In the genomic region with DNA sequence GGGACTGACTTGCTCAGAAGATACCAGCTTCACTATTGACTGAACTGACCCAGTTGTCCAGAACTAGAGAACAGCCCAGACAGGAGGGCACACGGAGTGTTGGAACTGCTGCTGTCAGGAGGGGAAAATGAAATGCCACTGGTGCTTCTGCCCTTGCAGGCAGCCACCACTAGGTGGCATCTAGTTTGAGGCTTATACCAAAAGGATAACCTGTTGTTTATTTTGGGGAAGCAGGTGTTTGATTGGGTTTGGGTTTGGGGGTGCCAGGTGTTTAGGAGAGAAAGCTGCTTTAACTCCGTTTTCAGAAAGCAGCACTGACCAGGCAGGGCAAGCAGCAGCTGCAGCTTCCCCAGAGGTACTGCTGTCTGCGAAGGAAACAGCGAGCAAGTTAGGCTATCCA, we compare ENCODE assay signal across 9 mouse cellular contexts. TPM values are rescaled to one million over a fixed set of nuclear protein-coding genes. Genes with fewer than 3 reads are reported as not detected.
DNase-seq lines count a peak whose midpoint lies in the region; ATAC-seq and TF ChIP-seq lines count a peak whose summit lies in the region.
"Had no signal": no experiment of that assay in that cellular context is flagged by ENCODE, and none has a peak within 500 bp of the region (broad histone marks: within the 10 kb centered on the region; RNA-seq: fewer than 3 reads in every experiment).

No protein-coding gene starts in this region.

- TF ChIP-seq POLR2A in cerebellum, adult 2 months (IDR thresholded peaks at IDR 0.05; ENCODE audit: borderline replicate concordance, insufficient read depth, low read length) = no peak

- no peak overlapping the region for H3K4me2 ChIP-seq in limb, embryonic 11.5 days (ENCODE audit: low read depth, severe bottlenecking)
- H3K4me2 ChIP-seq: midbrain, embryonic 12.5 days had no signal

- no peaks in the 10 kb centered on the region for H3K4me1 ChIP-seq in limb, embryonic 11.5 days (ENCODE audit: control insufficient read depth, insufficient read depth, low read length)
- H3K4me1 ChIP-seq in limb, embryonic 10.5 days = no peaks in the 10 kb centered on the region; the same call in 1 of the 2 replicates
- no peaks in the 10 kb centered on the region; the same call in 1 of the 2 replicates for H3K4me1 ChIP-seq in cerebellum, adult 2 months (ENCODE audit: control insufficient read depth, insufficient read depth, low read length)
- H3K4me1 ChIP-seq: midbrain, embryonic 12.5 days had no signal

- H3K4me3 ChIP-seq in limb, embryonic 11.5 days (ENCODE audit: low read depth, low read length) = no peak overlapping the region
- H3K4me3 ChIP-seq in limb, embryonic 10.5 days = no peak overlapping the region
- H3K4me3 ChIP-seq in cerebellum, adult 2 months (replicated peaks; ENCODE audit: insufficient read depth, low read depth, low read length) = no peak overlapping the region
- H3K4me3 ChIP-seq: midbrain, embryonic 12.5 days had no signal

- H3K27ac ChIP-seq in limb, embryonic 11.5 days (replicated peaks; ENCODE audit: low read depth, low read length) = no peak overlapping the region
- H3K27ac ChIP-seq in limb, embryonic 10.5 days = no peak overlapping the region
- no peak overlapping the region for H3K27ac ChIP-seq in cerebellum, adult 2 months (ENCODE audit: insufficient read depth, low read length)
- H3K27ac ChIP-seq: midbrain, embryonic 12.5 days had no signal

- no peak for ATAC-seq in limb, embryonic 11.5 days (ENCODE audit: insufficient number of reproducible peaks, low FRiP score, low TSS enrichment, low read depth)

- peaks cover 13% of the 10 kb centered on the region; the same call in 1 of the 2 replicates for H3K36me3 ChIP-seq in limb, embryonic 11.5 days (ENCODE audit: control insufficient read depth, insufficient read depth, low read length)
- H3K36me3 ChIP-seq in limb, embryonic 10.5 days = peaks cover 94% of the 10 kb centered on the region

- peak; percentile 77 for TF ChIP-seq CTCF in cerebellum, adult 2 months (IDR thresholded peaks at IDR 0.05; ENCODE audit: borderline replicate concordance, insufficient read depth, low read depth, low read length)

- no peaks in the 10 kb centered on the region for H3K27me3 ChIP-seq in limb, embryonic 11.5 days (ENCODE audit: control insufficient read depth, insufficient read depth, low read length)
- no peaks in the 10 kb centered on the region for H3K27me3 ChIP-seq in limb, embryonic 10.5 days (ENCODE audit: low read depth, poor library complexity, severe bottlenecking)
- no peaks in the 10 kb centered on the region for H3K27me3 ChIP-seq in cerebellum, adult 2 months (ENCODE audit: control insufficient read depth, insufficient read depth, low read length)
- H3K27me3 ChIP-seq: midbrain, embryonic 12.5 days had no signal

- peak; percentile 37 for DNase-seq in cerebellum, adult 11-12 months
- no peak for DNase-seq in cerebellum, adult 9-11 months
- peak; percentile 66 for DNase-seq in limb, embryonic 11.5 days (ENCODE audit: low spot score)
- no peak for DNase-seq in limb, embryonic 10.5 days (ENCODE audit: low spot score)
- DNase-seq in cerebellum, adult 2 months = peak; percentile 48 to 63
- DNase-seq in induced T-regulatory cell, adult 2 months (ENCODE audit: low read depth) = peak; percentile 79
- peak; percentile 76 for DNase-seq in lung, postnatal 36 days
- DNase-seq in spleen, postnatal 36 days (ENCODE audit: low spot score in 2 of 2) = peak; percentile 56 to 60

- WGBS in limb, embryonic 11.5 days = 60% methylated on average over 4 of the region's 4 CpGs
- 56% methylated on average over 4 of the region's 4 CpGs for WGBS in limb, embryonic 10.5 days
- WGBS in cerebellum, adult 2 months = 49% methylated on average over 4 of the region's 4 CpGs

- H3K9ac ChIP-seq in limb, embryonic 11.5 days (ENCODE audit: low read length) = no peak overlapping the region
- H3K9ac ChIP-seq: midbrain, embryonic 12.5 days had no signal

- H3K9me3 ChIP-seq in limb, embryonic 11.5 days (ENCODE audit: control insufficient read depth, low read length) = no peaks in the 10 kb centered on the region
- no peaks in the 10 kb centered on the region for H3K9me3 ChIP-seq in limb, embryonic 10.5 days (replicated peaks)
- H3K9me3 ChIP-seq: midbrain, embryonic 12.5 days had no signal

RNA-seq across cellular contexts. Expression of a gene that starts 7.6 kb away (rescaled TPM):
- 7.0 and 7.6 TPM in 2 replicates for polyA plus RNA-seq in limb, embryonic 11.5 days (2014; fragmentation: Nextera tagmentation; extraction: Ambion mirVana)
- 7.9 and 8.4 TPM in 2 replicates for polyA plus RNA-seq in limb, embryonic 10.5 days (2016; fragmentation: Nextera tagmentation; extraction: Ambion mirVana)
- polyA plus RNA-seq in cerebellum, adult 2 months (2012; rRNA removed) = 6.5 and 7.6 TPM in 2 replicates

RNA-seq across cellular contexts. Expression of a gene that starts 12.9 kb away (rescaled TPM):
- 180 and 189 TPM in 2 replicates for polyA plus RNA-seq in limb, embryonic 11.5 days (2014; fragmentation: Nextera tagmentation; extraction: Ambion mirVana)
- polyA plus RNA-seq in limb, embryonic 10.5 days (2016; fragmentation: Nextera tagmentation; extraction: Ambion mirVana) = 204 and 206 TPM in 2 replicates
- polyA plus RNA-seq in cerebellum, adult 2 months (2012; rRNA removed) = 9.3 and 9.8 TPM in 2 replicates

RNA-seq across cellular contexts. Expression of a gene that starts 13.8 kb away (rescaled TPM):
- 0.17 and 0.40 TPM in 2 replicates for polyA plus RNA-seq in limb, embryonic 11.5 days (2014; fragmentation: Nextera tagmentation; extraction: Ambion mirVana)
- 0.15 and 0.18 TPM in 2 replicates for polyA plus RNA-seq in limb, embryonic 10.5 days (2016; fragmentation: Nextera tagmentation; extraction: Ambion mirVana)
- polyA plus RNA-seq in cerebellum, adult 2 months (2012; rRNA removed) = 11.0 and 14.7 TPM in 2 replicates

RNA-seq across cellular contexts. Expression of a gene that starts 51.7 kb away (rescaled TPM):
- not detected in 2 replicates for polyA plus RNA-seq in limb, embryonic 11.5 days (2014; fragmentation: Nextera tagmentation; extraction: Ambion mirVana)
- polyA plus RNA-seq in limb, embryonic 10.5 days (2016; fragmentation: Nextera tagmentation; extraction: Ambion mirVana) = 0.11 TPM in 1 of 2 replicates, not detected in the other
- 0.05 and 0.08 TPM in 2 replicates for polyA plus RNA-seq in cerebellum, adult 2 months (2012; rRNA removed)
- polyA plus RNA-seq: midbrain, embryonic 12.5 days had no signal

RNA-seq across cellular contexts. Expression of a gene that starts 55.8 kb away (rescaled TPM):
- polyA plus RNA-seq in limb, embryonic 11.5 days (2014; fragmentation: Nextera tagmentation; extraction: Ambion mirVana) = 2.8 TPM in 2 replicates
- 2.1 and 3.5 TPM in 2 replicates for polyA plus RNA-seq in limb, embryonic 10.5 days (2016; fragmentation: Nextera tagmentation; extraction: Ambion mirVana)
- polyA plus RNA-seq in cerebellum, adult 2 months (2012; rRNA removed) = 6.7 and 7.8 TPM in 2 replicates

Comparison
In these comparisons a context has a peak if more than half of its experiments do, and no peak if none do; other contexts are left out.
1. DNase-seq: peak in cerebellum, adult 11-12 months (single experiment), limb, embryonic 11.5 days (single experiment), cerebellum, adult 2 months (2 of 2), induced T-regulatory cell, adult 2 months (single experiment), lung, postnatal 36 days (single experiment) and spleen, postnatal 36 days (2 of 2); none in cerebellum, adult 9-11 months (single experiment) and limb, embryonic 10.5 days (single experiment).
2. RNA of a gene that starts 12.9 kb away (polyA plus RNA-seq): 204 to 206 TPM in limb, embryonic 10.5 days and 180 to 189 TPM in limb, embryonic 11.5 days; 9.3 to 9.8 TPM in cerebellum, adult 2 months; every median in the first group is over 10 times any median in the second.